Mouse (Mus musculus) kidney, postnatal 14 days (tissue): ENCODE results near the gene Tgfbi.

Experiments
- DNase-seq: peaks from one replicate; pipeline ENCODE4 v3.0.0; 2022; ENCODE audit warnings: mixed read lengths

Tgfbi gene

DNA sequence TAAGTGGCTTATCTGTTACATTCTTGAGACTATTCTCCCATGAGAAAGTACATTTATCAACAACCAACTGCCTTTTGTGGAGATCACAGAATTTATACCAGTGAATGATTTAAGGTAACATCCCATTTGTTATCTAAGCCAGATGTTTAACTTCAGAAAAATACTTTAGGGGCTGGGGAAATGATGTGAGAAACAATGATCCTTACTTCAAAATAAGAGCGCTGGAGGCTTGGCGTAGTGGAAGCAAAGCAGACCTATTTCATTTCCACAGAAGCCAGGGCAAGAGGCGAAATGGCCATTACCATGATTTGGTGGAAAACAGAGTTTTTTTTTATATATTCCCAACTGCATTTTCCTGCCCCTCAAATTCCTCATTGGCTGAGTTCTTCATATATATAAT is 34.7 kb downstream of the Tgfbi start:
- no peak for DNase-seq

DNA sequence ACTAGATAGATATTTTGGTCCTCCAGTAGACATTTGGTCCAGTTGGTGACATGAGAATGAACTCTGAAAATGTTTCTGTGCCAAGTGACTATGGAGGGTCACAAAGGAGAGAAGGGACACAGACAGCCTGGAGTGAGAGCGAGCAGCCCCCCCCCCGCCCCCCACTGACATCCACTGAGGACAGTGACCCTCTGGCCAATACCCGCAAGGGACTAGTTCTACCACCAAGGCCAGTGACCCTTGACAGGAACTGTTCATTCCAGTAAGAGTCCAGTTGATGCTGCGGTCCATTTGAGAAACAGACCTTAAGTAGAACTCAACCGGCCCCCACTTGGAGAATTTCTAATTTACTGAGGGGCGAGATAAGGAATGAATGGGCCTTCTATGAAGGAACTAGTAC is 36.4 kb downstream of the Tgfbi start:
- DNase-seq, result peak; percentile 50

DNA sequence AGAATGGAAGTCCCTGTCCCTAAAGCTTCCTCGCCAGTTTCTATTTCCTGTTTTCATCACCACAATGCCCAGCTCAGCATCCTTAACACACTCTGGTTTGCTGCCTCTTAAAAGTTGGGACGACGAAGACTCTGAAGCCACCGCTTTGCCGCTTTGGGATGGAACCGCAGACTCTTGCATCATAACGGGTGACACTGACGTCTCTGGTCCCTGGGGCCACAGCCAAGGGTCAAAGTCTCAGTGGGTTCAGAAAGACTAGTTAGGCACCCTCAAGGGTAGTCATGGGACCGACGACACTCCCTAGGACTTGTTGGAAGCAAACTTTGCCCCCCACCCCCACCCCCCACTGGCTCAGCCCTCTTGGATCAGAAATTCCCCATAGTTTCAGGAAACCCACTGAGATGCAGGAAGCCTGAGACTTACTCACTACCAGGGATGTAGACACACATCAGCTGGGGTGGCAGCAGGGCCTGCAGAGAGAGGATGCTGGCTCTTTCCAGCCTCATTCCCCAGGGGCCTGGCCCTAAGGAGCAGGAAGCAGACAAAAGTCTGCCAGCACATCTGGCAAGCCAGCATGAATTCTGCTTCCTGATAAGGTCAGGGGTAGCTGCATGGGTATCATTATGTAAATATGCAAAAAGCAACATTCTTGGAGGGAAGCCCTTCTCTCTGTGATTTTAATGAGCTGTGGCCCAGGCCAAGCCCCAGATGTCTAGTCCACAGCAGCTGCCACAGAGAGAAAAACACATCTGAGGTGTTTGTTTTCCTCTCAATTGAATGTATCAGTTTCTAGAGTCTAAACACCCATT is 38.5 kb downstream of the Tgfbi start:
- DNase-seq, result peak; percentile 87

DNA sequence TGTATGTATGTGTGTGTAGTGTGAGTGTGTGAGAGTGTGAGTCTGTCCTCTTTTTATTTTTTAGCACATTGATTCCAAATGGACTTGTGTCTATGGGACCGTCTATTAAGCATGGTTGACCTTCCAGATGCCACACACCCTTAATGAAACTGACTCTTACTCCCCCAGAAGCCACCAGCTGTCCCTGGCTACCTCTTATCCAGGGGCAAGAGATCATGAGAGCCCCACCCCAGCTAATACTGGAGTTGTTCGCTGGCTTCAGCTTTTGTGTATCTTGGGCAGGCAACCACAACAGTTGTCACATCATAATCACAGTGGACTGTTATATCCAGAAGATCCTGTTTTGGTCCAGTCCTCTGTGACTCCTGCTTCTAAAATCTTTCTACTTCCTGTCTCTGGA is 40.7 kb downstream of the Tgfbi start:
- DNase-seq, result no peak

DNA sequence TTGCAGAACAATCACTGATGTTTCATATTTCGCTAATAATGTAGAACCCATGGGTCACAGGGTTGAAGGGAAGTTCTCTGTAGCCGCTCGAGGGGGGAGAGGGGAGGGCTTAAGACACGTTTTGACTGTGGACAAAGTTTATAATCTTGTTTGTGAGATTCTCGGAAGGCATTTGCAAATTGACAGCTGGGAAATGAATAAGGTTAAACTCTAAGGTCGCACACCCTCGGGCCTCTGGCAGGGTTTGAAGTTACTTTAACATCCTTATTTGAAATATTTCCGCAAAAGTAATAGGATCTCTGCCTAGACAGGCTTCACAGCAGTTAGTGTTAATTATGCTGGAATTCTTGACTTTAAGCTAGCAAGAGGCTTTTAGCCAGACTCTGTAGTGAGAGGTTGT is 43.1 kb downstream of the Tgfbi start:
- peak; percentile 64 for DNase-seq

DNA sequence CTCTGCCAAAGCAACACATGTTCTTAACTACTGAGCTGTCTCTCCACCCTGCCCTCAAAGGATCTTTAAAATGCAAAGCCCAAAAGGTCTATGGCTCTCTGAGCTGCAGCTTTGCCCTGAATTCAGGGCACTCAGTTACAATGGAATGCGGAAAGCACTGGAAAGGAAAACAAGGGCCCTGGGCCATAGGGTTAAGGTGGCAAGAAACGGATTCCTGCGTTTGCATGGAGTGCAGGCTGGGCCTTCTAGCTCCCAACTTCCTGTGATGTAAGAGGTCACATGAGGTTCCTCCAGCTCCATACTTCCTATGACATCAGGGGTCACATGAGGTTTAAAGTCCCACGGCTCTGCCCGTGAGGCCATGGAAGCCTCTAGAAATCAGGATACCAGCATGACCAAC is 44.9 kb downstream of the Tgfbi start:
- peak; percentile 29 for DNase-seq

DNA sequence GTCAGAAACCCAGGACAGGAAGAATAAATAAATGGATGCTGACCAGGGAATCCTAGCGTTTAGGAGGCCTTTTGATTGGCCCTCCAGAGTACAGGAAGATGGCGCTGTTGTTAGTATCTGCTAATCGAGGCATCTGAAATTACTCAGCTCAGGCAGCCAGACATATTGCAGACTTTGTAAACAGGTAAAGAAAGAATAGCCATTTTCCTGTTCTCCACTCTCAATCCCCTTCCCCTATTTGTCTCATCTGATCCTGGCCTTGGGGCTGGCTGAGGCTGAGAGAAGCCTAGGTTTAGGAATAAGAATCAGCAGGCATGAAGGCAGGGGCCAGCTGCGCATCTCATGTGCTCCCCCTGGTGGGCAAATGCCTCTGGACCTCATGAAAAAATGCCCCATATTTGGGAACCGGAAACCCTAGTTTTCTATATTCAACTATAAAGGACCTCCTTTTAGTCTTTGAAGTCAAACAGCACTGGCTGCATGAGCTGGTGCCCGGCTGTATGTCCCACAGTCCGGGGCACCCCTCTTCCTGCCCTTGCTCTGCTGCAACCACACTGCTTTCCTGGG is 48.7 kb downstream of the Tgfbi start:
- peak; percentile 86 for DNase-seq

DNA sequence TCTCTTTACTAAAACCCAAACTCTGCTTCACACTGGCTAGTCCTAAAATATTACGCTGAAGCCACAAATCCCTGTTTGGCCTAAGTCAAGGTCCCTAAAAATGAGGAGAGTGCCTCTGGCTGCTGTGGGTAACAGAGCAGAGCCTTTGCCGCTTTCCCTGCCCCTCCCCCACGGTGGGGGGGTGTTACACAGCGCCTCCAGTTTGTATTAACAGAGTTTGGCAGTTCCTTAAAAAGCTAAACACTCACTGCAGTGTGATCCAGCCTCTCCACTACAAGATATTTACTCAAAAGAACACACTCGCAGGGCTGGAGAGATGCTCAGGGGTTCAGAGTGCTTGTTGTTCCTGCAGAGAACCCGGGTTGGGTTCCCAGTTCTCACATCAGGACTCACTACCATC is 49.6 kb downstream of the Tgfbi start:
- no peak for DNase-seq

DNA sequence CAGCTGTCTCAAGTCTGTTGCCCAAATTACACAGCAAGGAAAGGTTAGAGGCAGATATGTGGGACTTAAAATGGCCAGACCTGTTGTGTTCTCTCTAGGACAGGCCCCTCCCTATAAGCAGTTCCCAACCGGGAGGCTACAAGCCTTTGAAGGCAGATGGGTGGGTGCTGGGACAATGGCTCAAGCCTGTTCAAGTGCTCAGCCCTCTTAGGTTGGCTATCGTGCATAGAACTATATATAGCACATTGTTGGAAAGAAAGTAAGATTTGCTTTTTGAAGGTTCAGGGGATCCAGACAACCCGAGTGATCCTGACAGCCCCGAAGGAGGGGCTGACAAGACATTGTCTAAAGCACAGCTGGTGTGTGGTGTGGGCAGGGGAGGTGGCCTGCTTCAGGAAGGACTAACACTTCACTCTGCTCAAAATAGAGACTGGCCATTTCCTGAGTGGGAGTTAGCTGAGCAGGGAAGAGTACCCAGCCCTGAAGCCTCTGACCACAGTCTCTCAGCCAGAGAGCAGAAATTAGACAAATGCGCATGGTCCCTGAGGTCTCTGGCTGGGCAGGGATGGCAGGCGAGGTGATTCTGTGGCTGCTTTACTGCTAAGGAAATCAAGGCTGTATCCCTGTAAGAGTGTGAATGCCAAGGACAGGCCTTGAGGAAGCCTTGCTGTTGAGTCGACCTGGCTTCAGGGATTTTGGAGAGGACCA is 52.7 kb downstream of the Tgfbi start:
- DNase-seq, result peak; percentile 55

DNA sequence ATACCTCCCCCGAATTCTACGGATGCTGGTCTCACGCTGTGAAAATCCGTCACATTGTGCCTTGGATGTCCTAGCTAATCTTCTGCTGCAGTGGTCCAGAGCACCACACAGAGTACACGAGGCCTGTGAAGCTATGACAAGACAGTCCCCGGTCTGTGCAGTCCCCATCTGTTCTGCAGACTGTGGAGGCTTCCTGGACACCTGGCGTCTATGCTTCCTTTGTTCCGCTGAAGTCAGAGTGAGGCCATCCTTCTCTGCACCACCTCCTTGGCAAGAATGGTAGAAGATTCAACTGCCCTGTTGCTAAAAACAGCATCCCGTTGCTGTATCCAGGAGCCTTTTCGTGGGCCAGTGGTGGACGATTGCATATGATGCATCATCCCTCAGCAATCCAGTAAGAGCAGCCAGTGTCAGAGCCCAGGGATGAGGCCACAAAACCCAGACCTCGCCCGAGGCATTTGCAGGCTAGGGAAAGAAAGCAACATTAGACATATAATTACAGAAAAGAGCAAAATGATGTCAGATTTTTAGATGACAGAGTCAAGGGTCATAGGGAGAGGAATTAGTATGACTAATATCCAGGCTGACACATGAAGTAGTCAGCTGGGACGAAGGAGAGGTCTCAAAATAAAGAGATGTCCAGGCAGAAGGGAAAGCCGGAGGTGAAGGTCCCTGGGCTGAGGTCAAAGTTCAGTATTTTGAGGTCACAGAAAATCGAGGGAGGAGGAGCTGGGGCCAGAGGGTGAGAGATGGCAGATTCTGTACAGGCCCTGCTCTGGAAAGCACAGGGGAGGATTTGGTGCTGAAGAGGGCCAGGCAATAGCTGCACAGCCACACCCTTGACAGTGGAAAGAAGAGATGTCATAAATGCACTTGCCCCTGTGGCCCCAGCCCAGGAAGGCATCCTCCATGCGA is 55.2 kb downstream of the Tgfbi start:
- DNase-seq, result no peak

DNA sequence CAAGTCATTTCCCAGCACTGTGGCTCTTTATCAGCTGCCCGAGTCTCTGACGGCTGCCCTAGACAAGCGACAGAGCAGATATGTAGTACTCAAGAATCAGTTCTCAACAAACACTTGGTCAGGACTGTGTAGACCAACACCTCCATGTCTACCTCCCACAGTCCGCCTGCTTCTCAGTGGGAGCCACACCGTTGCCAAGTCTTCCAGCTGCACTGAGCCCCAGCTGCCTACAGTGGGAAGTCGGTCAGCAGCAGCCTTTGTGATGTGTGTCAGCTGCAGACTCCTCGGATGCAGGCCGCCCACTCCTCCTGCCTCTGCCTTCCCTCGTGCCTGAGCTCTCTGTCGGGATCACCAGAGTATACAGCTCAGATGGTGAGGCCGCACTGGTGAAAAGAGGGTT is 61.9 kb downstream of the Tgfbi start:
- no peak for DNase-seq

DNA sequence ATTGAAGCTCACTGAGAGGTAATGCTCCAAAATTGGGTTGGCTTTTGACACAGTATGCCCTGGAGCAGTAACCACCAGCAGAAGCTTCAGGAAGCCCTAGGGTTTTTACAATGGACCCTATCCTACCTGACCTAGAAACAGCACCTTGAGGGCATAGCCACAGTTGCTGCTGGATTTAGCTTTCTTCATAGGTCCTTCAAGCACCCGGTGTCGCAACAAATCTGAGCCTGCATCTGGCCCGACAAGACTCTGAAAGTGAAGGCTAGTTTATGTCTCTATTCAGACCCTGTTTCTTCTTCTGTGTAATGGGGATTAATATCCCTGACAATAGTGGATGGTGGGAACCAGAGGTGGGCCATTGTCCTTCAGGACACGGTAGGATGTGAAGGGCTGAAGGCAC is 68.4 kb downstream of the Tgfbi start:
- no peak for DNase-seq

DNA sequence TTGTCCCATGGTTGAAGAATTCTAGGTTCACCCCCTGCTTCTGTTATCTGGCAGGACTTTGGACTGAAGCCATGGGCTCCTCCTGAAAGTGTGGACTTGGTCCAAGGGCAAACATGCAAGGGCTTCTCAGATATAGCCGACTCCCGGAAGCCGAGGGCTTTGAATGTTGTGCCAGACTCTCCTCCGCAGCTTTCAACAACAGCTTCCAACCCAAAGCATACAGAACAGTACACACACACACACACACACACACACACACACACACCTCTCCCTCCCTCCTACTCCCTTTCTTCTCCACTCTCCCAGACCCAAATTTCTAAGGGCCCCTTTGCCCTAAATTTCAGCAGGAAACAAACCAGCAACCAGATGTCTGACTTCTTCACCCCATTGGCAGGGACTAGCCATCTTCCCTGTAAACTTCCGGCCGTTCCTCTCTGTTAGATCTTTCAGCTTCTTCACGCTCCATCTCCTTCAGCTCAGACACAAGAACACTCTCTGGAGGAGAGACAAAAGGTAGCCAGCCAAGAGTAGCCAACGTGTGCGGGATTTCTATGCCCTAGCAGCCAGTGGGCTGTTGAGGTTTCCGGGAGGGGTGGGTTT is 69.0 kb downstream of the Tgfbi start:
- DNase-seq, result peak; percentile 75

DNA sequence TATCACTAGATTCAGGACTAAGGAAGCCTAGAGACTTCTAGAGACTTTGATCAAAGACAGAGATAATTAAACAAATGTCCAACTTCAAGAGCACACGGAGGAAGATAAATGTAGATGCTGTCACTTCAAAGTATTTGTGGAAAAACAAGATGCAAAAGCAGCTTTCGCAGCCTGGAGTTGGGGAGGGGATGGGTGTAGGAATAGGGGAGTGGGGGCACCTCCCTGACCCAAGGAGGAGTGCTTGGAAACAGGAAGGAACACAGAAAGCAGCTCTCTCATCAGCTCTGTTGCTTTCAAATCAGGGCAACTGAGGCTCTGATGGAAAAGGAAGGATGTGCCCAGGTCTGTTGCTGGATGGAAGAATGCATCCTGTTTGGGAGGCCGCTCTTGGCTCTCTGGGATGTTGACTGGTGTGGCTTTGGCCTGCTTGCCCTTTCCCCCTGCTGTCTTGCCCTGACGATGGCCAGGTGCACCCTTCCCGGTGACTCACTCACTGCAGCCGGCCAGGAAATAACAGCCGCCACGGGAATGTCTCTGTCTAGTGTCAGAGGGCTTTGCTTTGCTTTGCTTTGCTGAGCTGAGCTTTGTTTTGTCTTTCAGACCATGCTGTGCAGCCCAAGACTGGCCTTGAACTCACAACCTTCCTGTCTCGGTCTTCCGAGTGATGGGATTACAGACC is 69.6 kb downstream of the Tgfbi start:
- DNase-seq, result no peak

DNA sequence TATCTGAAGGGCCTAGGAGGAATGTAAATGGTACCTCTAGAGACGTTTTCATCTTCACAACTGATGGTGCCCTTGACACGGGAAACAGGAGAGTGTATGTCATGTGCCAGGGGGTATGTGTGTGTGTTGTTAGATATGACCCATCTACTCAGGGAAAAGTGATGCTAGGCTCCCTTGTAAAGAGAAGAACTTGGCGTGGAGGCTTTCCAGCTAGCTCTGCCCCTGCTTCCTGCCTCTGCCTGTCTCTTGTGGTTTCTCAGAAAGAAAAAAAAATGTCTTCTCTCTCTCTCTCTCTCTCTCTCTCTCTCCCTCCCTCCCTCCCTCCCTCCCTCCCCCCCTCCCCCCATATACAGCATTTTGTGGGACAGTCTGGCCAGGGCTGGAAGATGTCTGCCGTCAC is 72.6 kb downstream of the Tgfbi start:
- no peak for DNase-seq

DNA sequence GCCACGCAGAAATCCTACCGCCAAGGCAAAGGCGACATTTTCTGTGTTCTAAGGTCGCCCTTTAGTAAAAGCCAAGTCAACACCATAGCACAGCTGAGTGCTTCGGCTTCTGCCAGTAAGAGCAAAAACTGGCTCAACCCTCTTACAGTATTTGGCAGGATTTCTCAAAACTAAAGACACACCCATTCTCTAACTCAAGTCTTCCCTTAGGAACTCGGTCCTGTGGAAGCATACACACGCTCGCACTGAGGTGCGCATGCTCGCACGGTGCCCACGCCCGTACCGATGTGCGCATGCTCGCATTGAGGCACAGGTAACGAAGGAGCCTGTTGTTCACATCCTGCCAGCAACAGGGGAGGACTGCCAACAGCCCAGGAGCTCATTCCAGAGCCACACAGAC is 73.0 kb downstream of the Tgfbi start:
- peak; percentile 56 for DNase-seq

DNA sequence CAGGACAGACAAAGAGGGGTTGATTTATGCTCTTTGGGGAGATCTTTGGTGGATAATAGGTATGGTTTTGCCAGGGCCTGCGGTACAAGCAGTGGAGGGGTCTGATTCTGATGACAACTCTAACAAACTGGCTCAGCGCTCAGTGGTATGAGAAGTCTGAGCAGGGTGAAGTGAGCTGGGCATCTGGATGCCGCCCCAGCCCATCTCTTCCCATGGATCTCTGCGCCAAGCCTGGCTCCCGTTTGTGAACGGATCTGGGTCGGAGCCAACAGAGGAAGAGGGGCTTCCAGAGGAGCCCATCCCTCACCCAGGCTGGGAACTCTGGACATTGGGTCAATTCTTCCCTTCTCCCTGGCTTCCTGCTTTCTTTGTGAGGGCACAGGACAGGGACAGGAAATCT is 74.0 kb downstream of the Tgfbi start:
- DNase-seq, result no peak
